Mouse (Mus musculus) hindbrain, embryonic 11.5 days (tissue): ENCODE results near the gene Ctnnd1. TPM values are rescaled to one million over a fixed set of nuclear protein-coding genes. Genes with fewer than 3 reads are reported as not detected.
A peak's percentile ranks its signal among the peaks of the same experiment; 100 is the strongest.

ENCODE experiments used
- ATAC-seq: fragments of 200-750 bp; cut with Nextera tagmentation; 2 replicates; pipeline ENCODE4 v1.8.0; 2017; ENCODE audit warnings: mild to moderate bottlenecking, moderate TSS enrichment, moderate library complexity; ENCODE audit not compliant: low FRiP score
- DNase-seq: peaks from one replicate; pipeline ENCODE4 v3.0.0-alpha.2; 2015; ENCODE audit warnings: low spot score
- H3K27ac ChIP-seq: fragments of 300-500 bp; sonication (generic); 2 replicates; pipeline ENCODE4 v1.5.1; 2014; ENCODE audit warnings: mild to moderate bottlenecking, low read depth, low read length
- H3K27me3 ChIP-seq: fragments of 300-500 bp; sonication (generic); 2 replicates; pipeline ENCODE4 v1.6.1; 2014; ENCODE audit warnings: mild to moderate bottlenecking, low read length, moderate library complexity, mixed read lengths; ENCODE audit not compliant: control insufficient read depth, insufficient read depth
- H3K36me3 ChIP-seq: fragments of 300-500 bp; sonication (generic); 2 replicates; pipeline ENCODE4 v1.6.1; 2014; ENCODE audit warnings: mild to moderate bottlenecking, low read length, moderate library complexity, mixed read lengths; ENCODE audit not compliant: control insufficient read depth, insufficient read depth
- H3K4me1 ChIP-seq: fragments of 300-500 bp; sonication (generic); replicated peaks from 2 replicates; pipeline ENCODE4 v1.6.1; 2014; ENCODE audit warnings: low read length, mixed read lengths; ENCODE audit not compliant: control insufficient read depth, insufficient read depth
- H3K4me2 ChIP-seq: fragments of 300-500 bp; sonication (generic); replicated peaks from 2 replicates; pipeline ENCODE4 v1.6.1; 2014; ENCODE audit warnings: mild to moderate bottlenecking, low read depth, low read length
- H3K4me3 ChIP-seq: fragments of 300-500 bp; sonication (generic); 2 replicates; pipeline ENCODE4 v1.5.1; 2014; ENCODE audit warnings: low read depth, low read length
- H3K9ac ChIP-seq: fragments of 300-500 bp; sonication (generic); 2 replicates; pipeline ENCODE4 v1.6.1; 2014; ENCODE audit warnings: low read depth, low read length
- H3K9me3 ChIP-seq: fragments of 300-500 bp; sonication (generic); 2 replicates; pipeline ENCODE4 v1.6.1; 2016; ENCODE audit warnings: low read length; ENCODE audit not compliant: control insufficient read depth
- WGBS: fragments of 180-500 bp; shearing (Covaris S2); extraction: QIAGEN DNeasy Blood & Tissue Kit; methylation state at CpG from one replicate; pipeline ENCODE4 v1.1.7; 2014; 5-methylcytosine and 5-hydroxymethylcytosine counted together
- polyA plus RNA-seq: library from polyadenylated mRNA; unstranded; fragments of >200 nt; fragmentation: Nextera tagmentation; extraction: Ambion mirVana; gene quantifications from 2 replicates; pipeline ENCODE4 v1.2.1, GENCODE M21; 2014

Gene Ctnnd1
- polyA plus RNA-seq, 1 experiment from 2014 or later: 44.7 TPM

- 81% methylated on average over 7 of the region's 7 CpGs for WGBS
- ATAC-seq (no peak), DNase-seq (no peak)
- Histone ChIP-seq H3K27me3 (no peaks in the 10 kb centered on the region), H3K4me2 (no peak overlapping the region), H3K9ac (no peak overlapping the region), H3K4me3 (no peak overlapping the region), H3K4me1 (no peaks in the 10 kb centered on the region), H3K27ac (no peak overlapping the region), H3K36me3 (no peaks in the 10 kb centered on the region), H3K9me3 (no peaks in the 10 kb centered on the region)
Measured at GRCm38 (mm10) chr2:84626366-84626975, 24.1 kb downstream of the Ctnnd1 start.

GRCm38 (mm10) chr2:84624201-84624600 lies 26.4 kb downstream of the Ctnnd1 start:
- Histone ChIP-seq H3K9ac (no peak overlapping the region), H3K4me1 (no peaks in the 10 kb centered on the region), H3K27me3 (no peaks in the 10 kb centered on the region), H3K36me3 (peaks cover 4% of the 10 kb centered on the region; the same call in 1 of the 2 replicates), H3K4me3 (no peak overlapping the region), H3K9me3 (no peaks in the 10 kb centered on the region), H3K27ac (no peak overlapping the region), H3K4me2 (no peak overlapping the region)
- WGBS: 93% methylated on average over 17 of the region's 17 CpGs
- no peak for ATAC-seq
- DNase-seq: no peak

- DNase-seq: no peak
- ATAC-seq: no peak
- Histone ChIP-seq H3K9ac (no peak overlapping the region), H3K27me3 (no peaks in the 10 kb centered on the region), H3K27ac (no peak overlapping the region), H3K4me1 (no peaks in the 10 kb centered on the region), H3K36me3 (peaks cover 4% of the 10 kb centered on the region; the same call in 1 of the 2 replicates), H3K4me3 (no peak overlapping the region), H3K9me3 (no peaks in the 10 kb centered on the region), H3K4me2 (no peak overlapping the region)
- 100% methylated on average over 3 of the region's 3 CpGs for WGBS
Measured at GRCm38 (mm10) chr2:84623428-84624119, 27.0 kb downstream of the Ctnnd1 start.

- Histone ChIP-seq H3K9ac (no peak overlapping the region), H3K27me3 (no peaks in the 10 kb centered on the region), H3K4me1 (no peaks in the 10 kb centered on the region), H3K36me3 (peaks cover 4% of the 10 kb centered on the region; the same call in 1 of the 2 replicates), H3K9me3 (no peaks in the 10 kb centered on the region), H3K4me3 (no peak overlapping the region), H3K4me2 (no peak overlapping the region), H3K27ac (no peak overlapping the region)
- DNase-seq (no peak), ATAC-seq (no peak)
- 87% methylated on average over 2 of the region's 2 CpGs for WGBS
Measured at GRCm38 (mm10) chr2:84622668-84623067, 27.9 kb downstream of the Ctnnd1 start.

GRCm38 (mm10) chr2:84619646-84620340 lies 30.8 kb downstream of the Ctnnd1 start:
- Histone ChIP-seq H3K9me3 (no peaks in the 10 kb centered on the region), H3K4me1 (no peaks in the 10 kb centered on the region), H3K27me3 (no peaks in the 10 kb centered on the region), H3K9ac (no peak overlapping the region), H3K36me3 (peaks cover 9% of the 10 kb centered on the region), H3K4me3 (no peak overlapping the region), H3K4me2 (no peak overlapping the region), H3K27ac (no peak overlapping the region)
- 96% methylated on average over 21 of the region's 21 CpGs for WGBS
- ATAC-seq (no peak), DNase-seq (no peak)

GRCm38 (mm10) chr2:84618914-84619313 lies 31.7 kb downstream of the Ctnnd1 start:
- no peaks in the 10 kb centered on the region for H3K4me1 ChIP-seq
- H3K9me3 ChIP-seq: no peaks in the 10 kb centered on the region
- H3K9ac ChIP-seq: no peak overlapping the region
- no peak for ATAC-seq
- H3K27me3 ChIP-seq: no peaks in the 10 kb centered on the region
- H3K4me2 ChIP-seq: no peak overlapping the region
- no peak for DNase-seq
- WGBS: 85% methylated on average over 2 of the region's 2 CpGs
- no peak overlapping the region for H3K4me3 ChIP-seq
- H3K36me3 ChIP-seq: peaks cover 9% of the 10 kb centered on the region
- H3K27ac ChIP-seq: no peak overlapping the region

GRCm38 (mm10) chr2:84617637-84618515 lies 32.7 kb downstream of the Ctnnd1 start:
- DNase-seq (peak; percentile 58), ATAC-seq (peak; percentile 82)
- H3K9ac ChIP-seq: no peak overlapping the region
- H3K4me2 ChIP-seq: no peak overlapping the region
- H3K4me1 ChIP-seq: no peaks in the 10 kb centered on the region
- peaks cover 12% of the 10 kb centered on the region for H3K36me3 ChIP-seq
- no peak overlapping the region for H3K27ac ChIP-seq
- H3K9me3 ChIP-seq: no peaks in the 10 kb centered on the region
- WGBS: 81% methylated on average over 3 of the region's 3 CpGs
- no peaks in the 10 kb centered on the region for H3K27me3 ChIP-seq
- H3K4me3 ChIP-seq: no peak overlapping the region

- Histone ChIP-seq H3K27me3 (no peaks in the 10 kb centered on the region), H3K27ac (no peak overlapping the region), H3K36me3 (peaks cover 12% of the 10 kb centered on the region), H3K4me1 (no peaks in the 10 kb centered on the region), H3K4me3 (no peak overlapping the region), H3K9me3 (no peaks in the 10 kb centered on the region), H3K4me2 (no peak overlapping the region), H3K9ac (no peak overlapping the region)
- WGBS: 98% methylated on average over 6 of the region's 6 CpGs
- no peak for DNase-seq
- no peak for ATAC-seq
Measured at GRCm38 (mm10) chr2:84612764-84613163, 37.8 kb downstream of the Ctnnd1 start.
